Mouse (Mus musculus) intestine, postnatal 0 days (tissue): ENCODE data around the gene BC003965. TPM values are rescaled to one million over a fixed set of nuclear protein-coding genes. Genes with fewer than 3 reads are reported as not detected.

Experiments used
- ATAC-seq: fragments of 200-750 bp; cut with Nextera tagmentation; 2 replicates; pipeline ENCODE4 v1.8.0; 2017; ENCODE audit warnings: mild to moderate bottlenecking, moderate TSS enrichment, moderate library complexity
- H3K27ac ChIP-seq: fragments of 300-500 bp; sonication (generic); 2 replicates; pipeline ENCODE4 v1.5.1; 2014; ENCODE audit warnings: mild to moderate bottlenecking, low read depth, low read length, moderate library complexity
- H3K27me3 ChIP-seq: fragments of 300-500 bp; sonication (generic); replicated peaks from 2 replicates; pipeline ENCODE4 v1.6.1; 2014; ENCODE audit warnings: low read length, mixed read lengths; ENCODE audit not compliant: control insufficient read depth, insufficient read depth
- H3K36me3 ChIP-seq: fragments of 300-500 bp; sonication (generic); 2 replicates; pipeline ENCODE4 v1.6.1; 2014; ENCODE audit warnings: mild to moderate bottlenecking, moderate library complexity; ENCODE audit not compliant: control insufficient read depth, insufficient read depth
- H3K4me1 ChIP-seq: fragments of 300-500 bp; sonication (generic); replicated peaks from 2 replicates; pipeline ENCODE4 v1.6.1; 2014; ENCODE audit warnings: antibody characterized with exemption, low read length, mixed read lengths; ENCODE audit not compliant: control insufficient read depth, insufficient read depth
- H3K4me2 ChIP-seq: fragments of 300-500 bp; sonication (generic); replicated peaks from 2 replicates; pipeline ENCODE4 v1.6.1; 2014; ENCODE audit warnings: low read depth, mild to moderate bottlenecking, moderate library complexity
- H3K4me3 ChIP-seq: fragments of 300-500 bp; sonication (generic); 2 replicates; pipeline ENCODE4 v1.5.1; 2014; ENCODE audit warnings: low read depth, low read length
- H3K9ac ChIP-seq: fragments of 300-500 bp; sonication (generic); 2 replicates; pipeline ENCODE4 v1.6.1; 2014; ENCODE audit warnings: mild to moderate bottlenecking, low read depth, low read length
- H3K9me3 ChIP-seq: fragments of 300-500 bp; sonication (generic); 2 replicates; pipeline ENCODE4 v1.6.1; 2016; ENCODE audit warnings: mixed run types; ENCODE audit not compliant: control insufficient read depth
- CTCF ChIP-seq: sonication (generic); IDR thresholded peaks from 2 replicates; pipeline ENCODE4 v1.5.1; 2016; ENCODE audit warnings: low read depth, mild to moderate bottlenecking, control low read depth, antibody characterized with exemption, moderate library complexity
- WGBS: fragments of 180-500 bp; shearing (Covaris S2); extraction: QIAGEN DNeasy Blood & Tissue Kit; methylation state at CpG from one replicate; pipeline ENCODE4 v1.1.7; 2014; 5-methylcytosine and 5-hydroxymethylcytosine counted together
- polyA plus RNA-seq: library from polyadenylated mRNA; unstranded; fragments of >200 nt; fragmentation: Nextera tagmentation; extraction: Ambion mirVana; gene quantifications from 2 replicates; pipeline ENCODE4 v1.2.1, GENCODE M21; 2015

BC003965 gene
- polyA plus RNA-seq, 1 experiment from 2014 or later = 17.5 TPM

DNA sequence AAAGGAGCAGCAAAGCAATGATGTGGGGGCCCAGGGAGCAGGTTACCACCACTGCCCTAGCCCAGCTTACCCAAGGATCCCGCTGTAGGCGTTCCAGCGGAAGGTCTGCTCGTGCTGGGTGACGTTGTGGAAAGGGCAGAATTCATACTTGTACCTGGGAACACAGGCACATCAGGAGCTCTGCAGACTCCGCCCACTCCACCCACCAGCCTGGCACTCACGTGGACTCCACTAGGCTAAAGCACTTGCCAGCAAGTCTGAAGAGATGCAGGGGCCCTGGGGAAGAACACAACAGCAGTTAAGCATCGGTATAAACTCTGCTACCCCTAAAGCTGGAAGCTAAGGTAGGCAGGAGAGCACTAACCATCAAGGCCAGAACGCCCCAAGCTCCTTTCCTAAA is 51.3 kb downstream of the BC003965 start:
- Histone ChIP-seq H3K4me1 (peaks cover 3% of the 10 kb centered on the region; the same call in 1 of the 2 replicates), H3K9me3 (no peaks in the 10 kb centered on the region), H3K36me3 (peaks cover 30% of the 10 kb centered on the region), H3K27ac (no peak overlapping the region), H3K9ac (no peak overlapping the region), H3K4me2 (no peak overlapping the region), H3K27me3 (no peaks in the 10 kb centered on the region), H3K4me3 (no peak overlapping the region)
- 84% methylated on average over 9 of the region's 9 CpGs for WGBS
- no peak for ATAC-seq
- TF ChIP-seq CTCF = no peak

Other genes starting within 250 kb of the BC003965 start
- gene Mapk8ip3, start 247.6 kb upstream of the BC003965 start, polyA plus RNA-seq = 5.3 and 6.6 TPM in 2 replicates
- gene Jpt2, start 223.9 kb upstream of the BC003965 start, polyA plus RNA-seq = 35.7 and 36.0 TPM in 2 replicates
- 2.5 and 2.7 TPM in 2 replicates for gene Cramp1l, start 168.8 kb upstream of the BC003965 start, polyA plus RNA-seq
- gene Ift140, start 168.5 kb upstream of the BC003965 start, polyA plus RNA-seq = 2.9 and 3.6 TPM in 2 replicates
- gene Tmem204, start 101.0 kb upstream of the BC003965 start, polyA plus RNA-seq = 14.5 and 15.8 TPM in 2 replicates
- 7.6 and 8.7 TPM in 2 replicates for gene Telo2, start 68.6 kb upstream of the BC003965 start, polyA plus RNA-seq
- gene Ptx4, start 63.8 kb upstream of the BC003965 start, polyA plus RNA-seq = 0.25 and 0.27 TPM in 2 replicates
- gene Clcn7, start 51.2 kb upstream of the BC003965 start, polyA plus RNA-seq = 18.5 and 21.7 TPM in 2 replicates
- not detected in 2 replicates for gene Ccdc154, start 22.1 kb upstream of the BC003965 start, polyA plus RNA-seq
- 0.30 TPM in 1 of 2 replicates, not detected in the other for gene Gm38655, start 9.1 kb upstream of the BC003965 start, polyA plus RNA-seq
- gene Unkl, start 3.8 kb downstream of the BC003965 start, polyA plus RNA-seq = 1.9 and 2.2 TPM in 2 replicates
- 41.0 and 42.1 TPM in 2 replicates for gene Gnptg, start 55.6 kb downstream of the BC003965 start, polyA plus RNA-seq
- 23.3 and 23.4 TPM in 2 replicates for gene Tsr3, start 55.6 kb downstream of the BC003965 start, polyA plus RNA-seq
- gene Baiap3, start 71.8 kb downstream of the BC003965 start, polyA plus RNA-seq = 0.86 and 1.1 TPM in 2 replicates
- 253 and 257 TPM in 2 replicates for gene Ube2i, start 90.1 kb downstream of the BC003965 start, polyA plus RNA-seq
- gene Prss34, start 113.8 kb downstream of the BC003965 start, polyA plus RNA-seq = 0.18 and 0.29 TPM in 2 replicates
- not detected in 2 replicates for gene Prss28, start 124.1 kb downstream of the BC003965 start, polyA plus RNA-seq
- not detected in 2 replicates for gene Prss29, start 134.1 kb downstream of the BC003965 start, polyA plus RNA-seq
- gene Tpsab1, start 161.0 kb downstream of the BC003965 start, polyA plus RNA-seq = 0.10 and 0.20 TPM in 2 replicates
- gene Tpsb2, start 181.8 kb downstream of the BC003965 start, polyA plus RNA-seq = 6.7 and 7.8 TPM in 2 replicates
- gene Tpsg1, start 184.7 kb downstream of the BC003965 start, polyA plus RNA-seq = 11.0 and 13.3 TPM in 2 replicates
- 1.7 and 1.9 TPM in 2 replicates for gene Cacna1h, start 249.2 kb downstream of the BC003965 start, polyA plus RNA-seq